Mouse (Mus musculus) midbrain, embryonic 16.5 days (tissue): ENCODE data around the gene Tspan2. TPM values are rescaled to one million over a fixed set of nuclear protein-coding genes. Genes with fewer than 3 reads are reported as not detected.

Experiments
- ATAC-seq: fragments of 200-750 bp; cut with Nextera tagmentation; 2 replicates; pipeline ENCODE4 v1.8.0; 2017; ENCODE audit warnings: moderate TSS enrichment
- H3K27ac ChIP-seq: fragments of 300-500 bp; sonication (generic); 2 replicates; pipeline ENCODE4 v1.5.1; 2014; ENCODE audit warnings: mild to moderate bottlenecking, low read length, mixed read lengths
- H3K27me3 ChIP-seq: fragments of 300-500 bp; sonication (generic); 2 replicates; pipeline ENCODE4 v1.6.1; 2014; ENCODE audit warnings: low read depth, low read length, mixed read lengths; ENCODE audit not compliant: control insufficient read depth, insufficient read depth
- H3K36me3 ChIP-seq: fragments of 300-500 bp; sonication (generic); 2 replicates; pipeline ENCODE4 v1.6.1; 2014; ENCODE audit warnings: mild to moderate bottlenecking, low read length, moderate library complexity, mixed read lengths; ENCODE audit not compliant: control insufficient read depth, insufficient read depth
- H3K4me1 ChIP-seq: fragments of 300-500 bp; sonication (generic); 2 replicates; pipeline ENCODE4 v1.6.1; 2014; ENCODE audit warnings: mild to moderate bottlenecking, low read length, mixed read lengths; ENCODE audit not compliant: control insufficient read depth, insufficient read depth
- H3K4me2 ChIP-seq: fragments of 300-500 bp; sonication (generic); 2 replicates; pipeline ENCODE4 v1.6.1; 2014; ENCODE audit warnings: mild to moderate bottlenecking, low read length, mixed read lengths
- H3K4me3 ChIP-seq: fragments of 300-500 bp; sonication (generic); 2 replicates; pipeline ENCODE4 v1.5.1; 2014; ENCODE audit warnings: low read depth, mild to moderate bottlenecking, low read length, moderate library complexity, mixed read lengths
- H3K9ac ChIP-seq: fragments of 300-500 bp; sonication (generic); 2 replicates; pipeline ENCODE4 v1.6.1; 2014; ENCODE audit warnings: low read depth, low read length, mixed read lengths
- H3K9me3 ChIP-seq: fragments of 300-500 bp; sonication (generic); replicated peaks from 2 replicates; pipeline ENCODE4 v1.6.1; 2014; ENCODE audit warnings: mild to moderate bottlenecking, low read length, mixed read lengths; ENCODE audit not compliant: control insufficient read depth, poor library complexity, severe bottlenecking
- WGBS: fragments of 180-500 bp; shearing (Covaris S2); extraction: QIAGEN DNeasy Blood & Tissue Kit; methylation state at CpG from one replicate; pipeline ENCODE4 v1.1.7; 2014; 5-methylcytosine and 5-hydroxymethylcytosine counted together
- polyA plus RNA-seq: library from polyadenylated mRNA; unstranded; fragments of >200 nt; fragmentation: Nextera tagmentation; extraction: Ambion mirVana; gene quantifications from 2 replicates; pipeline ENCODE4 v1.2.1, GENCODE M21; 2015

The Tspan2 gene
- polyA plus RNA-seq, 1 experiment from 2014 or later, result 11.8 TPM

- Histone ChIP-seq H3K27me3 (no peaks in the 10 kb centered on the region), H3K4me1 (peaks cover 2% of the 10 kb centered on the region; the same call in 1 of the 2 replicates), H3K9me3 (no peaks in the 10 kb centered on the region), H3K4me3 (no peak overlapping the region), H3K9ac (no peak overlapping the region), H3K36me3 (no peaks in the 10 kb centered on the region), H3K27ac (peak overlapping the region; percentile 47), H3K4me2 (no peak overlapping the region)
- 42% methylated on average over 4 of the region's 4 CpGs for WGBS
- ATAC-seq, result peak; percentile 88
Measured at GRCm38 (mm10) chr3:102704001-102704401, 30.3 kb upstream of the Tspan2 start.

DNA sequence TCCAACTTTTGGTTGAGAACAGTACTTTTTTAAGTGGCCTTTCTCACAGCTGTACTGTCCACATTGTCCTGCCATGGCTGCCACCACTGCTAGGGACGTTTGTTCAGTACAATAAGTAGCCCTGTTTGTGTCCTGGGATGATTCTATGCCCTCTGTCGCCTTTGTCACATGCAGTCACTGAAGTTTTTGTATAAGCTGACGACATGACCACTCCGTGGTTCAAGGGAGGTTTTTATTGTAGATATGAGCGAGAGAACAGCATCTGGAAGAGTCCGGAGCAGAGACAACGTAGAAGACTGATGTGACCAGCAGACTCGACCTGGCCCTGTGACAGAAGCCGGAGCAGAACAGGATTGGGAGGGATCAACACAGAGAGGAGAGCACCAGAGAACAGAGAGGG lies 25.7 kb upstream of the Tspan2 start:
- Histone ChIP-seq H3K36me3 (no peaks in the 10 kb centered on the region), H3K4me2 (no peak overlapping the region), H3K27ac (no peak overlapping the region), H3K9ac (no peak overlapping the region), H3K27me3 (no peaks in the 10 kb centered on the region), H3K4me3 (no peak overlapping the region), H3K9me3 (no peaks in the 10 kb centered on the region), H3K4me1 (peaks cover 2% of the 10 kb centered on the region; the same call in 1 of the 2 replicates)
- WGBS, result 60% methylated on average over 9 of the region's 9 CpGs
- no peak for ATAC-seq

DNA sequence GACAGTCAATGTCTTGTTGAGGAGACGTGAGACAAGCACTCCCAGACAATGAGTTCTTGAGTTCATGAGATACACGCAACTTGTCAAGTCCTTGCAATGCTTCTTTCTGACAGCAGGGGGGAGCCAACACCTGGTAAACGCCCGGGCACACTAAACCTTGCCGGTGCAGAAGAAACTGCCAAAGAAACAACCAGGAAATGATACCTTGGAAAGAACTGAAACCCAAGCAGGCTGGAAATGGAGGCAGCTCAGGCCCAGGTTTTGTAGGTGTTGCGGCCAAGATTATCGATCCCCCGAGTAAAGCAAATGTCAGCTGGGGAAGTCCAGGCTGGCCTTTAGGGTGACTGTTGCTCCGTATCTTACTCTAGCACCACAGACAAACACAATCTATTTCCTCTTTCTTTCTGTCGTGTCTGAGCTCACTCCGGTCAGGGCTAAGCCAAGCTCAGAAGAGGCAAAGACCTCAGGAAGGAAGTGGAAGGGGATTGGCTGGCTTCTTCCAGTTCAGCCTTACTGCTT lies 19.2 kb upstream of the Tspan2 start:
- Histone ChIP-seq H3K27me3 (no peaks in the 10 kb centered on the region), H3K4me2 (peak overlapping the region; percentile 24), H3K36me3 (no peaks in the 10 kb centered on the region), H3K9ac (no peak overlapping the region), H3K27ac (no peak overlapping the region), H3K4me3 (no peak overlapping the region), H3K9me3 (no peaks in the 10 kb centered on the region), H3K4me1 (no peaks in the 10 kb centered on the region)
- 39% methylated on average over 11 of the region's 11 CpGs for WGBS
- peak; percentile 66; the same call in 1 of the 2 replicates for ATAC-seq

GRCm38 (mm10) chr3:102715839-102716238 lies 18.5 kb upstream of the Tspan2 start:
- 87% methylated on average over 8 of the region's 8 CpGs for WGBS
- Histone ChIP-seq H3K27me3 (no peaks in the 10 kb centered on the region), H3K4me3 (no peak overlapping the region), H3K27ac (no peak overlapping the region), H3K4me2 (no peak overlapping the region), H3K4me1 (no peaks in the 10 kb centered on the region), H3K36me3 (no peaks in the 10 kb centered on the region), H3K9me3 (no peaks in the 10 kb centered on the region), H3K9ac (no peak overlapping the region)
- ATAC-seq, result no peak

- ATAC-seq, result no peak
- Histone ChIP-seq H3K9ac (no peak overlapping the region), H3K4me2 (no peak overlapping the region), H3K27ac (no peak overlapping the region), H3K27me3 (no peaks in the 10 kb centered on the region), H3K4me1 (no peaks in the 10 kb centered on the region), H3K9me3 (no peaks in the 10 kb centered on the region), H3K36me3 (no peaks in the 10 kb centered on the region), H3K4me3 (no peak overlapping the region)
- WGBS, result 56% methylated on average over 3 of the region's 3 CpGs
Measured at GRCm38 (mm10) chr3:102717586-102718285, 16.6 kb upstream of the Tspan2 start.

GRCm38 (mm10) chr3:102723154-102723553 lies 11.2 kb upstream of the Tspan2 start:
- Histone ChIP-seq H3K4me2 (no peak overlapping the region), H3K4me1 (0 out of 2 replicates have a peak, but pooled peaks cover 6% of the 10 kb centered on the region), H3K4me3 (no peak overlapping the region), H3K9me3 (no peaks in the 10 kb centered on the region), H3K9ac (no peak overlapping the region), H3K27ac (no peak overlapping the region), H3K36me3 (no peaks in the 10 kb centered on the region), H3K27me3 (no peaks in the 10 kb centered on the region)
- WGBS, result 77% methylated on average over 4 of the region's 4 CpGs
- no peak for ATAC-seq

- H3K9ac ChIP-seq, result no peak overlapping the region
- no peaks in the 10 kb centered on the region for H3K36me3 ChIP-seq
- H3K4me1 ChIP-seq, result 0 out of 2 replicates have a peak, but pooled peaks cover 6% of the 10 kb centered on the region
- H3K9me3 ChIP-seq, result no peaks in the 10 kb centered on the region
- no peak overlapping the region for H3K27ac ChIP-seq
- 50% methylated on average over 6 of the region's 6 CpGs for WGBS
- H3K27me3 ChIP-seq, result no peaks in the 10 kb centered on the region
- no peak overlapping the region for H3K4me3 ChIP-seq
- no peak overlapping the region for H3K4me2 ChIP-seq
- no peak for ATAC-seq
Measured at GRCm38 (mm10) chr3:102723841-102724570, 10.3 kb upstream of the Tspan2 start.

GRCm38 (mm10) chr3:102724798-102725459 lies 9.4 kb upstream of the Tspan2 start:
- no peak overlapping the region for H3K27ac ChIP-seq
- no peak overlapping the region for H3K4me2 ChIP-seq
- no peaks in the 10 kb centered on the region for H3K27me3 ChIP-seq
- ATAC-seq, result no peak
- no peaks in the 10 kb centered on the region for H3K36me3 ChIP-seq
- no peak overlapping the region for H3K9ac ChIP-seq
- H3K4me1 ChIP-seq, result 0 out of 2 replicates have a peak, but pooled peaks cover 6% of the 10 kb centered on the region
- no peaks in the 10 kb centered on the region for H3K9me3 ChIP-seq
- WGBS, result 81% methylated on average over 7 of the region's 7 CpGs
- no peak overlapping the region for H3K4me3 ChIP-seq
